Mouse (Mus musculus) naive thymus-derived CD4-positive, alpha-beta T cell, adult 2 months (primary cell): ENCODE measurements around the gene Kbtbd12.

ENCODE experiments used
- DNase-seq: peaks from one replicate; pipeline ENCODE4 v3.0.0-alpha.2; 2011; ENCODE audit warnings: low read depth

Gene Kbtbd12

GRCm38 (mm10) chr6:88626912-88627311 lies 10.8 kb downstream of the Kbtbd12 start:
- DNase-seq: no peak

- DNase-seq: no peak
Measured at GRCm38 (mm10) chr6:88626462-88626861, 11.3 kb downstream of the Kbtbd12 start.

GRCm38 (mm10) chr6:88621816-88622481 lies 15.8 kb downstream of the Kbtbd12 start:
- no peak for DNase-seq

DNA sequence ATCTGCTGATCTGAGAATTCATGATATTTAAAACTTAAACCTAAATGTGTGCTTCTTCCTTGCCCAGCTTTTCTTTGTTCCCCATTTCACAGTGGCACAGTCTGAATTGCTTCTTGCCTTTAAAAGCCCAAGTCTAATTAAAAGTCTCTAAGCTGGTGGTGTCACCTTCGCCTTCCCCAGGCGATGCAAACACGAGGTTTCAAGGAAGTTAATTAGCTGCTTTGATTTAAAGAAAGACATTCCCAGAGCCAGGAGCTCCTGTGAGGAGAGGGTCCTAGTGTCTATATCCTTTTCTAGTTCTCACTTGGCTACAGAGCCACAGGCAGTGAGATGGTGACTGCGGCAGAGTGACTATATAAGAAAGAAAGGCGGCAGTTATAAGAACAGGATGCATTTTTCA lies 18.2 kb downstream of the Kbtbd12 start:
- DNase-seq: no peak

DNA sequence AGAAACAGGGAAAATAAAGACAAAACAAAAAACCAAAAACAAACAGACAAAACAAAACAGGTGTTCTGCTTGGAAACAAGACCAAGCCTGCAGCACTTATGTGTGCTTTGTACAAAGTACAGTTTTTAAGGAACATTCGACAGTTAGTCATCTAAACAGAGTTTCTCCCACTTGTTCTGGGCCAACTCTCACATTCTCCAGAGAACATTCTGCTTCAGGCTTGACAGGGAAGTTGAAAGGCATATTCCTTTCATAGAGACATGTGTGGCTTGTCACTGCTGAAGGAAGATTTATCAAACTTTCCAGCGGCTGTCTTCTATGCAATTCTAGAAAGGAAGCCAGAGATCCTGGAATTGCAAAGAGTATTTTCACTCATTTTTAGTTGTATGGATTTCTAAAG lies 22.4 kb downstream of the Kbtbd12 start:
- no peak for DNase-seq

GRCm38 (mm10) chr6:88606417-88606816 lies 31.3 kb downstream of the Kbtbd12 start:
- DNase-seq: no peak

GRCm38 (mm10) chr6:88605715-88606114 lies 32.0 kb downstream of the Kbtbd12 start:
- no peak for DNase-seq

DNA sequence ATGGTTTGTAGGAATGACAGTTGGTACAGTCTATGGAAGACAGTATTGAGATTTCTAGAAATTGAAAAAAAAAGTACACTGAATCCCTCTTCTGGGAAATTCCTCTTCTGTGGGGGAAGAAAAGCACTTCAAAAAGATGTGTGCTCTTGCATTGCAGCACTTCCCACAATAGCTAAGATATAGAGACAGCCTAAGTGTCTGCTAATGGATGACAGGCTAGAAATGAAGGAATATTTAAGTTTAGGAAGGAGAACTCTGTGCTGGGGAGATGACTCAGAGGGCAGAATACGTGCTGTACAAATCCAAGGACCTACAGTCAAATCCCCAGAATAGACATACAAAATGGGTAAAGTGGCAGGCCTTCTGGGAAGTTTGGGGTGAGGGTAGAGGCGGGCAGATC lies 32.5 kb downstream of the Kbtbd12 start:
- DNase-seq: no peak

GRCm38 (mm10) chr6:88596108-88596507 lies 41.6 kb downstream of the Kbtbd12 start:
- DNase-seq: no peak

DNA sequence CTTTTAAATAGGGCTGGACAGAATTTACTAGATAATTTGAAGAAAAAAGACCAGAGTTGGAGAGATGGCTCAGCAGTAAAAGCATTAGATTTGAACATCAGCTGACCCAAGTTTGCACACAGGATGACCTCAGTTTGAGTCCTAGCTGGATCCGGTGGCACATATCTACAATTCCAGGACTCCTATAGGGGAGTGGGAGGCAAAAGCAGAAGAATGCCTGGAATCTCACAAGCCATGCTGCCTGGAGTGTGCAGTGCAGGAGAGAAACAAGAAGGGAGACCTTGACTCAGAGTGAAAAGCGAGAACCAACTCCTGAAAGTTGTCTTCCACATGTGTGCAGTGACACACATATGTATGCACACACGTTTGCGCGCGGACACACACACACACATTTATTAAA lies 45.4 kb downstream of the Kbtbd12 start:
- DNase-seq: no peak

- DNase-seq: no peak
Measured at GRCm38 (mm10) chr6:88590231-88590630, 47.5 kb downstream of the Kbtbd12 start.

DNA sequence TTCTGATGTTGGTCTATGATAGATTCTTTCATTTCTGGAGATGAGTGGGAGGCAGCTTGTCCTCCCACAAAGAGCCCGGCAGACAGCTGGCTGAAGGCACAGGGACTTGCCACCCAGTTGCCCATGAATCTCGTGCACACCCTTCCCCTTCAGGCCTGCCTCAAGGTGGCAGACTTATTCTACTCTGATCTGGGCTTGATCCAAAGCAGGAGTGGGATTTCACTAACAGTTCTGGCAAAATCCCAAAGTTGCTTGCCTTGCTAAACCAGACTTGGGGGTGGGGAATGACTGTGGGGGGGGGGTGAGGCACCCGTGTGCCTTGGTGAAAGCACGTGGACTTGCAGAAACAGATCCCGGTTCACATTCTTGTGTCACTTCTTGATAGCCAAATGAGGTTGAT lies 48.2 kb downstream of the Kbtbd12 start:
- DNase-seq: no peak

DNA sequence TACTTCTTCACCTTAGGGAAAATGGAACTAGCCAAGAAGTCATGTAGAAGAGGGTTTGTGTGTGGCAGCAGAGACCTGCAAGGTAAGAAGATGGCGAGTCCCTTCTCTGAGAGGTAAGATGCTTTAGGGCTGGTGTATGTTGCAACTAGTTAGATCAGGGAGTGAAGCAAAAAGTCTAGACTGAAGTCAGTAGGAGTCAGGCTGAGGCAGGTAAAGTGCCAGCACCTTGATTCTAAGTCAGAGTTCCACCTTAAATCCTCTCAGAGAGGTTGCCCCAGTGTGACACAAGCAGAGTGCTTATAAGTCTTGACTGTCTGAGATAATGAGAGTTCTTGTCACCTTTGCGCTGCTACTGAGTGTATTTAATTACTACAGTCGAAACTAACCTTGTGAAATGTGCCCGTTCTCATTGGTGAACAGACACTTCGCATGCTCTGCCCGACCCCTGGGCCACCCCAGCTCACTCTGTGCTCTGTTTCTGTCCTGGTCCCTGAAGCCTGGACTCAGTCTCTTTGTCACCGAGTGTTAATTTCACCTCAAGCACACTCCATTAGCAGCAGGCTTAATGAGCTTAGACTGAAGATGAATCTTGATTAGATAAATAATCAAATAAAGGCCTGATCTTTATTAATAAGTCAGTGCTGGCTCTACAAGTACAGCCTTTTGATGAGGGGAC lies 49.0 kb downstream of the Kbtbd12 start:
- DNase-seq: no peak

- DNase-seq: no peak
Measured at GRCm38 (mm10) chr6:88587091-88587490, 50.7 kb downstream of the Kbtbd12 start.

DNA sequence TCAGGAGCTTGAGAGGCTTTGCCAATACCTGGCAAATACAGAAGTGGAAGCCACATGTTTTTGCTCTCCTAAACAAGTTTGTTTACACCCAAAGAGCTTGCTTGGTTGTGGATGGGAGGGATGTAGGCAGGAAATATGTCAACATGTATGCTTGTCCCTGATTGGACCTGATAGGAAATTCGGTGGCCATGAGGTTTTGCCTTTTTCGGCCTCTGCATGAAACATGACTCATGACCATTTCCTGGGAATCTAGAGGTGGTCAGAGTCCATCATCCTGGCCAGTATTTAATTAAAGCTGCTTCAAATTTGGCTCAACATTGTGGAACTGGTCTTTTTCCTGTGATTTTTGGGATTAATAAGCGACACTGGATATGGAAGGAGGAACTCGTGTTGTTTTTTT lies 53.8 kb downstream of the Kbtbd12 start:
- no peak for DNase-seq

DNA sequence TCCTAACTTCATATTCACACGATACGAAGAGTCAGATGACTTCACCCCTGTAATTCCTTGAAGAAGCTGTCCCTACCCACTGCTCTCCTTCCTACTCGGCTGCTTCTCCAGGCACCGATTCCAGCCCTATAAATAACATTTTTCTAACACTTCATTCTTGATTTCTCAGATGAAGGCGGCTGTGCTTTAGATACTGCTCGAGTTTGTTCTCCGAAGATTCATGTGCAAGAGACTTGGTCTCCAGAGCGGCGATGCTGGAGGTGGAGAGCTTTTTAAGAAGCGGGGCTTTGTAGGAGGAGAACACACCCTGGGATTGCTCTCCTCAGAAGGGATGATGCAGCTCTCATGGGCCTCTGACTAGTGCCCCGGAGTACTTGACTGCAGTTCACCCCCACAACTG lies 61.3 kb downstream of the Kbtbd12 start:
- no peak for DNase-seq

DNA sequence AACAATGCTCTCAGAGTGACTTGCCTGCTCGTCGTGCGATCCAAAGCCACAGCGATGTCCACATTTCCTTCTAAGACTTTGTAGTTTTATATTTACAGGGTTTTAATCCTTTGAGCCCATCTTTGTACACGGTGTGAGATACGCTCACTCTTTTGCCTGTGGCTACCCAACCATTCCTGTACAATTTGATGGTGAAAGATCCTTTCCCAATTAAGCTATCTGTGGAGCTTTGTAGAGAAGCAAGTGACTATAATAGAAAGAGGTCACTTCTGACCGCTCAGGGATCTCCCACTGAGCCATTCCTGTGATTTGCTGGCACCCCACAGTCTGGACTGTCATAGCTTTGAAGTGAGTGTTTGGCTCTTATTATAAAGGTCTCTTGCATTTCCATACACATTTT lies 71.1 kb downstream of the Kbtbd12 start:
- no peak for DNase-seq

- no peak for DNase-seq
Measured at GRCm38 (mm10) chr6:88565033-88565432, 72.7 kb downstream of the Kbtbd12 start.

DNA sequence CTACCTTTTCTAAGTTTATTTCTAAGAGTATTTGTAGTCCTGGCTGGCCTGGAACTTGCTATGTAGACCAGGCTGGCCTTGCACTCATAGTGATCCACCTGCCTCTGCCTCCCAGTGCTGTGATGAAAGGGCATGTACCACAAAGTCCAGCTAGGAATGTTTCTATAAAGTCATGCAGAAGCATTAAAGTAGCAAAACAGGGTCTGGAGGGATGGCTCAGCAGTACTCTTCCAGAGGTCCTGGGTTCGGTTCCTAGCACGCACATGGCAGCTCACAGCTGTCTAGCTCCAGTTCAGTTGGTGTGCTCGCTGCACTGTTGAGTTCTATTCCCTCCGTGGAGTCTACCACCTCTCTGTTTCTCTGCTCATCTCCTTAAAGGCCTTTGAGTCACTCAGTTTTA lies 77.6 kb downstream of the Kbtbd12 start:
- DNase-seq: no peak

GRCm38 (mm10) chr6:88559688-88560087 lies 78.1 kb downstream of the Kbtbd12 start:
- DNase-seq: no peak

- no peak for DNase-seq
Measured at GRCm38 (mm10) chr6:88558076-88558475, 79.7 kb downstream of the Kbtbd12 start.

- no peak for DNase-seq
Measured at GRCm38 (mm10) chr6:88557548-88557947, 80.2 kb downstream of the Kbtbd12 start.

DNA sequence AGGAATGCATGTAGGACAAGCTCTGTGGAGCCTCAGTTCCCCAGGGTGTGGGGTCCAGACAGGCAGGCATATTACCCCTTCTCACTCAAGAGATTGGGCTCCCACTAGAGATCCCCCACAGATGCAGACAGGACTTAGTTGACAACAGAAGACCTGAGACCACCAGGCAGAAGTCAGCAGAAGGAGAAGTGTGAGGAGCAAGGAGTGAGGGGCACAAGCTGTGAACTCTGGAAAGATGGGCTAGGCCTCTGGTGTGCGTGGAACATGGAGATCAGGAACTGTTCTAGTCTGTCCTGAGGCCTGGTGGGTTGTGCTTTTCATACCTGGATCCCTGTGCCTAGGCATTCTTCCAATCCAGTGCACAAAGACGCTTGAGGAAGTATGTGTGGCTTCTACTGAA lies 87.8 kb downstream of the Kbtbd12 start:
- no peak for DNase-seq
